Mouse (Mus musculus) myocyte (in vitro differentiated cells): ENCODE results near the gene Tspan7. TPM values are rescaled to one million over a fixed set of nuclear protein-coding genes. Genes with fewer than 3 reads are reported as not detected.

ENCODE experiments used
- H3K27me3 ChIP-seq: one replicate; pipeline ENCODE4 v1.6.1; 2011; ENCODE audit not compliant: control insufficient read depth, insufficient read depth, insufficient read length
- H3K36me3 ChIP-seq: one replicate; pipeline ENCODE4 v1.6.1; 2011; ENCODE audit not compliant: control insufficient read depth, insufficient read depth
- H3K4me2 ChIP-seq: one replicate; pipeline ENCODE4 v1.6.1; 2011; ENCODE audit warnings: low read depth, control low read depth
- H3K4me3 ChIP-seq: one replicate; pipeline ENCODE4 v1.5.1; 2011; ENCODE audit warnings: mild to moderate bottlenecking, control low read depth, moderate library complexity
- H3K79me2 ChIP-seq: one replicate; pipeline ENCODE4 v1.6.1; 2011; ENCODE audit not compliant: control insufficient read depth, insufficient read depth
- H3ac ChIP-seq: one replicate; pipeline ENCODE4 v1.6.1; 2011; ENCODE audit not compliant: control insufficient read depth, insufficient read length
- CEBPB ChIP-seq: IDR thresholded peaks from 2 replicates; pipeline ENCODE4 v1.6.1; 2011; ENCODE audit warnings: mild to moderate bottlenecking, moderate library complexity; ENCODE audit not compliant: poor library complexity, insufficient read depth, severe bottlenecking
- E2F4 ChIP-seq: IDR thresholded peaks from one replicate; pipeline ENCODE4 v1.6.1; 2011; ENCODE audit warnings: mild to moderate bottlenecking, control low read depth, moderate library complexity; ENCODE audit not compliant: insufficient read depth
- MAX ChIP-seq: IDR thresholded peaks from one replicate; pipeline ENCODE4 v1.6.1; 2011; ENCODE audit warnings: low read depth, mild to moderate bottlenecking, control low read depth
- MYOD1 ChIP-seq, 3 experiments: IDR thresholded peaks; one replicate each; pipeline ENCODE4 v1.6.1; 2011; ENCODE audit warnings: control low read depth in 2 of 3, low read depth in 2 of 3, mild to moderate bottlenecking in 2 of 3, moderate library complexity in 1 of 3; ENCODE audit not compliant: insufficient read length in 2 of 3, control insufficient read depth in 1 of 3
- MYOG ChIP-seq, 3 experiments: IDR thresholded peaks; one replicate each; pipeline ENCODE4 v1.6.1; 2011; ENCODE audit warnings: control low read depth in 2 of 3, low read depth in 2 of 3, mild to moderate bottlenecking in 2 of 3; ENCODE audit not compliant: insufficient read length in 2 of 3, control insufficient read depth in 1 of 3, insufficient read depth in 1 of 3
- POLR2A ChIP-seq: IDR thresholded peaks from one replicate; pipeline ENCODE4 v1.6.1; 2011; ENCODE audit warnings: low read depth, mild to moderate bottlenecking, control low read depth, moderate library complexity; ENCODE audit not compliant: insufficient read length
- POLR2AphosphoS2 ChIP-seq: IDR thresholded peaks from one replicate; pipeline ENCODE4 v1.6.1; 2011; ENCODE audit warnings: low read depth, control low read depth; ENCODE audit not compliant: insufficient read length
- REST ChIP-seq: IDR thresholded peaks from one replicate; pipeline ENCODE4 v1.6.1; 2011; ENCODE audit warnings: mild to moderate bottlenecking, control low read depth, moderate library complexity; ENCODE audit not compliant: insufficient read depth, insufficient read length
- SRF ChIP-seq: IDR thresholded peaks from one replicate; pipeline ENCODE4 v1.6.1; 2011; ENCODE audit warnings: low read depth; ENCODE audit not compliant: control insufficient read depth, insufficient read length
- TCF12 ChIP-seq: IDR thresholded peaks from one replicate; pipeline ENCODE4 v1.6.1; 2011; ENCODE audit warnings: mild to moderate bottlenecking, control low read depth; ENCODE audit not compliant: poor library complexity, insufficient read depth, severe bottlenecking
- TCF3 ChIP-seq: IDR thresholded peaks from one replicate; pipeline ENCODE4 v1.6.1; 2011; ENCODE audit warnings: low read depth, control low read depth; ENCODE audit not compliant: insufficient read length
- USF1 ChIP-seq: IDR thresholded peaks from one replicate; pipeline ENCODE4 v1.6.1; 2011; ENCODE audit warnings: low read depth, mild to moderate bottlenecking, control low read depth, moderate library complexity
- polyA plus RNA-seq: library from polyadenylated mRNA; unstranded; fragments of >200 nt; fragmentation: generic; extraction: Trizol; gene quantifications from one replicate; pipeline ENCODE4 v1.2.1, GENCODE M21; 2012; ENCODE audit warnings: missing spikeins

The Tspan7 gene
- polyA plus RNA-seq, 1 experiment: 45.0 TPM

DNA sequence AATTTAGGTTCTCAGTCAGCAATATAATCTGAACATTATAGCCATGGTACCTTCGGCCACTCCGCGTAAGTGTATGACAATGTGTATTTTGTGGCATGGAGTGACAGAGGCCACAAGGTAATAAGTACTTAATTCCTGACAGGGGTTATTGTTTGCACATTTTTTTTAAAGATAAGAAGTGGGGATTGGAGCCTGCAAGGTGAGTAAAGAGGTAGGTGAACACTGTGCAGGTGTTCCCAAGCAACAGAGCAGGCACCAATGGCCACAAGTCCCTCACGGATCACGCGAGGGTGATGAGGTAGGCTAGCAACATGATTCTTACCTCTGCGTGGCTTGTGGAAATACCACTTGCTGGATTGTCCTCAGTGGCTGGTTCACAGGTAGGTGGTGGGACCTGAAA is 108.6 kb downstream of the Tspan7 start:
- H3ac ChIP-seq: no peak overlapping the region
- H3K4me2 ChIP-seq: no peak overlapping the region
- no peaks in the 10 kb centered on the region for H3K36me3 ChIP-seq
- H3K79me2 ChIP-seq: no peaks in the 10 kb centered on the region
- no peak overlapping the region for H3K4me3 ChIP-seq
- H3K27me3 ChIP-seq: no peaks in the 10 kb centered on the region
- TF ChIP-seq MYOD1 (IDR thresholded peaks at IDR 0.05; ENCODE audit: control insufficient read depth in 1 of 3, insufficient read length in 2 of 3, low read depth in 2 of 3): no peak
- TF ChIP-seq MAX: no peak
- no peak for TF ChIP-seq POLR2AphosphoS2
- TF ChIP-seq E2F4: no peak
- TF ChIP-seq TCF12: no peak

DNA sequence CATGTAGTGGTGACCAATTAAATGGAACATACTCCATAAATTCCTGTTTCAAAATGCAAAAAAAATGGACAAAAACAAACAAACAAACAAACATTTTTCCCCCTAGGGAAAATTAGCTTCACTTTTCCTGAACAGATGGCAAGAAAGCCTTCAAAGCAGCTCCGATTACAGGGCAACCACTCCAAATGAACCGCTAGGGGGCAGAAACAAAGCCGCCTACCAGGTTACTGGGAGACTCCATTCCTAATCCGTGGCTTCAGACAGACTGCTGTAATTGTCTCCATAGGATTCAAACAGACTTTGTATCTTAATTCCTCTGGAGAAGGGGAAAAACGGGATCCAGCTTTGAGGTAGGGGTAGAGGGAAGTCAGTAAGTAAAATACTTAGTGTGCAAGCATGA is 132.2 kb downstream of the Tspan7 start:
- H3K4me3 ChIP-seq: no peak overlapping the region
- TF ChIP-seq USF1 (no peak), REST (no peak), MYOG (IDR thresholded peaks at IDR 0.05; ENCODE audit: control insufficient read depth in 1 of 3, insufficient read depth in 1 of 3, insufficient read length in 2 of 3, low read depth in 2 of 3) (no peak), SRF (no peak), POLR2AphosphoS2 (no peak), E2F4 (no peak), MAX (no peak), TCF12 (no peak), POLR2A (no peak)
- no peaks in the 10 kb centered on the region for H3K27me3 ChIP-seq
- H3ac ChIP-seq: no peak overlapping the region
- no peaks in the 10 kb centered on the region for H3K79me2 ChIP-seq
- H3K4me2 ChIP-seq: no peak overlapping the region
- no peaks in the 10 kb centered on the region for H3K36me3 ChIP-seq

DNA sequence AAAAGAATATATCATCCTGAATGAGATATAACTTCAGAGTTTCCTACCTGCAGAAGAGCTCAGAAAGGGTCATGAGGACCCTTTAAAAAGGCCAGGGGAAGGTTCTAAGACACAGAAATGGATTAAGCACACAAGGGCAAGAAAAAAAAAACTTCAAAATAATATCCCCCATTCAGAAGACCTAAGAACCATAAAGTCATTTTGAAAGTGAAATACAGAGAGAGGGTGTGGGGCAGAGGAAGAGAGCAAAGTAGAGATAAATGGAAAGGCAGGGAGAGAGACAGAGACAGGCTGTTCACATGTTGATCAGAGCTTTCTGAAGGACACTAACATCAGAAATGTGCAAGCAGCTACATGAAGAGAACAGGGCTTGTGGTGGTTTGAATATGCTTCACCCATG is 156.1 kb downstream of the Tspan7 start:
- no peaks in the 10 kb centered on the region for H3K27me3 ChIP-seq
- no peaks in the 10 kb centered on the region for H3K36me3 ChIP-seq
- no peak overlapping the region for H3K4me3 ChIP-seq
- H3K79me2 ChIP-seq: no peaks in the 10 kb centered on the region
- H3ac ChIP-seq: no peak overlapping the region
- H3K4me2 ChIP-seq: no peak overlapping the region
- TF ChIP-seq MAX (no peak), REST (no peak), TCF3 (no peak), MYOG (IDR thresholded peaks at IDR 0.05; ENCODE audit: control insufficient read depth in 1 of 3, insufficient read depth in 1 of 3, insufficient read length in 2 of 3, low read depth in 2 of 3) (no peak), POLR2AphosphoS2 (no peak), POLR2A (no peak), USF1 (no peak), E2F4 (no peak), SRF (no peak), TCF12 (no peak), CEBPB (no peak), MYOD1 (IDR thresholded peaks at IDR 0.05; ENCODE audit: control insufficient read depth in 1 of 3, insufficient read length in 2 of 3, low read depth in 2 of 3) (no peak)

Other genes starting within 250 kb of the Tspan7 start
- gene Otc, start 232.9 kb upstream of the Tspan7 start, polyA plus RNA-seq: not detected
- gene Mid1ip1, start 229.9 kb downstream of the Tspan7 start, polyA plus RNA-seq: 244 TPM